Mouse (Mus musculus) brain, embryonic 14.5 days (tissue): ENCODE results near the gene Hvcn1.

Source experiments
- CTCF ChIP-seq: fragments of 200-500 bp; IDR thresholded peaks from 2 replicates; pipeline ENCODE4 v1.5.1; 2012; ENCODE audit warnings: inconsistent platforms, mild to moderate bottlenecking, moderate library complexity, borderline replicate concordance; ENCODE audit not compliant: insufficient read depth, insufficient read length; ENCODE audit errors: extremely low read depth
- POLR2A ChIP-seq: fragments of 200-500 bp; IDR thresholded peaks from 2 replicates; pipeline ENCODE4 v1.6.1; 2012; ENCODE audit warnings: mild to moderate bottlenecking, inconsistent platforms, borderline replicate concordance; ENCODE audit not compliant: poor library complexity, insufficient read depth, insufficient read length, severe bottlenecking; ENCODE audit errors: extremely low read depth

DNA sequence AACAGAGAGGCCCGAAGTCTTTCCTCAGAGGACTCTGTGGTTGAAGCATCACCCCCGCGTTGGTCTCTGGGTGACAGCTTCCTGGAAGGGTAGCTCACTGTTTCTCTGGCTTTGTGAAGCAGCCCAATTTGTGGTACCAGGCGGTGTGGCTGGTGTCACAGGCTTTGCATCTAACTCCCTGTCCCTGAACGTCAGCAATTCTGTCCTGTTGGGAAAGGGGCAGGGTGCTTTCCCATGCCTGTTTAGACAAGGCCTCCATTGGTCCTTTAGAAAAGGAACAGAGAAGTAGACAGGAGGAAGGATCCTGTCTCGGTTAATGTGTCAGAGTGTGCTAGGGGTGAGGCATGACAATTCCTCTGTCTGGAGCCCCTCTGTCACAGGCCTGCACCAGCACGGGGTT, 12.3 kb downstream of the Hvcn1 start:
- no peak for TF ChIP-seq CTCF
- TF ChIP-seq POLR2A = no peak
